Mouse (Mus musculus) myocyte (in vitro differentiated cells): ENCODE data around the gene Tmigd3.

Experiments used
- CEBPB ChIP-seq: IDR thresholded peaks from 2 replicates; pipeline ENCODE4 v1.6.1; 2011; ENCODE audit warnings: mild to moderate bottlenecking, moderate library complexity; ENCODE audit not compliant: poor library complexity, insufficient read depth, severe bottlenecking
- E2F4 ChIP-seq: IDR thresholded peaks from one replicate; pipeline ENCODE4 v1.6.1; 2011; ENCODE audit warnings: mild to moderate bottlenecking, control low read depth, moderate library complexity; ENCODE audit not compliant: insufficient read depth
- MAX ChIP-seq: IDR thresholded peaks from one replicate; pipeline ENCODE4 v1.6.1; 2011; ENCODE audit warnings: low read depth, mild to moderate bottlenecking, control low read depth
- MYOD1 ChIP-seq, 3 experiments: IDR thresholded peaks; one replicate each; pipeline ENCODE4 v1.6.1; 2011; ENCODE audit warnings: control low read depth in 2 of 3, low read depth in 2 of 3, mild to moderate bottlenecking in 2 of 3, moderate library complexity in 1 of 3; ENCODE audit not compliant: insufficient read length in 2 of 3, control insufficient read depth in 1 of 3
- MYOG ChIP-seq, 3 experiments: IDR thresholded peaks; one replicate each; pipeline ENCODE4 v1.6.1; 2011; ENCODE audit warnings: control low read depth in 2 of 3, low read depth in 2 of 3, mild to moderate bottlenecking in 2 of 3; ENCODE audit not compliant: insufficient read length in 2 of 3, control insufficient read depth in 1 of 3, insufficient read depth in 1 of 3
- POLR2A ChIP-seq: IDR thresholded peaks from one replicate; pipeline ENCODE4 v1.6.1; 2011; ENCODE audit warnings: low read depth, mild to moderate bottlenecking, control low read depth, moderate library complexity; ENCODE audit not compliant: insufficient read length
- POLR2AphosphoS2 ChIP-seq: IDR thresholded peaks from one replicate; pipeline ENCODE4 v1.6.1; 2011; ENCODE audit warnings: low read depth, control low read depth; ENCODE audit not compliant: insufficient read length
- SRF ChIP-seq: IDR thresholded peaks from one replicate; pipeline ENCODE4 v1.6.1; 2011; ENCODE audit warnings: low read depth; ENCODE audit not compliant: control insufficient read depth, insufficient read length
- TCF12 ChIP-seq: IDR thresholded peaks from one replicate; pipeline ENCODE4 v1.6.1; 2011; ENCODE audit warnings: mild to moderate bottlenecking, control low read depth; ENCODE audit not compliant: poor library complexity, insufficient read depth, severe bottlenecking
- USF1 ChIP-seq: IDR thresholded peaks from one replicate; pipeline ENCODE4 v1.6.1; 2011; ENCODE audit warnings: low read depth, mild to moderate bottlenecking, control low read depth, moderate library complexity

GRCm38 (mm10) chr3:105865122-105865521 is 5.6 kb upstream of the Tmigd3 start:
- no peak for TF ChIP-seq POLR2A
- no peak for TF ChIP-seq MYOD1 (IDR thresholded peaks at IDR 0.05; ENCODE audit: control insufficient read depth in 1 of 3, insufficient read length in 2 of 3, low read depth in 2 of 3)
- TF ChIP-seq USF1 = no peak
- no peak for TF ChIP-seq POLR2AphosphoS2
- no peak for TF ChIP-seq SRF
- no peak for TF ChIP-seq TCF12
- TF ChIP-seq E2F4 = no peak
- TF ChIP-seq MAX = no peak
- TF ChIP-seq MYOG (IDR thresholded peaks at IDR 0.05; ENCODE audit: control insufficient read depth in 1 of 3, insufficient read depth in 1 of 3, insufficient read length in 2 of 3, low read depth in 2 of 3) = no peak
- no peak for TF ChIP-seq CEBPB
